Mouse (Mus musculus) urinary bladder, postnatal 36 days (tissue): Measurements from ENCODE around the gene Aldh8a1.

ENCODE experiments used
- DNase-seq, 2 experiments: peaks; one replicate each; pipeline ENCODE4 v3.0.0; 2022; ENCODE audit warnings: low spot score in 2 of 2, mixed read lengths in 1 of 2

Aldh8a1 gene

DNA sequence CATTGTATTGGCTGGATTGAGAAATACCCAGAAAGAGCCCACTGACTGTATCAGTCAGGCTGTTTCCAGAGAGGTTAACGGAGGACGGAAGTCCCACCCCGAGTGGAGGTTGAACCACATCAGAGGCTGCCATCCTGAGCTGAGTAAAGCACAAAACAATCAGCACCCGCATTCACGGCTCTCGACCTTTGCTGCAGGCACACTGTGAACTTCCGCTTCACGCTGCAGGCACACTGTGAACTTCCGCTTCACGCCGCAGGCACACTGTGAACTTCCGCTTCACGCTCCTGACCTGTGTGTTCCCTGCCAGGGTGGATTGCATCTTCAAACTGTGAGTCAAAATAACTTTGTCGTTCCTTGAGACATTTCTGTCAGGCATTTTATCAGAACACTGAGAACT, 42.1 kb downstream of the Aldh8a1 start:
- no peak for DNase-seq

DNA sequence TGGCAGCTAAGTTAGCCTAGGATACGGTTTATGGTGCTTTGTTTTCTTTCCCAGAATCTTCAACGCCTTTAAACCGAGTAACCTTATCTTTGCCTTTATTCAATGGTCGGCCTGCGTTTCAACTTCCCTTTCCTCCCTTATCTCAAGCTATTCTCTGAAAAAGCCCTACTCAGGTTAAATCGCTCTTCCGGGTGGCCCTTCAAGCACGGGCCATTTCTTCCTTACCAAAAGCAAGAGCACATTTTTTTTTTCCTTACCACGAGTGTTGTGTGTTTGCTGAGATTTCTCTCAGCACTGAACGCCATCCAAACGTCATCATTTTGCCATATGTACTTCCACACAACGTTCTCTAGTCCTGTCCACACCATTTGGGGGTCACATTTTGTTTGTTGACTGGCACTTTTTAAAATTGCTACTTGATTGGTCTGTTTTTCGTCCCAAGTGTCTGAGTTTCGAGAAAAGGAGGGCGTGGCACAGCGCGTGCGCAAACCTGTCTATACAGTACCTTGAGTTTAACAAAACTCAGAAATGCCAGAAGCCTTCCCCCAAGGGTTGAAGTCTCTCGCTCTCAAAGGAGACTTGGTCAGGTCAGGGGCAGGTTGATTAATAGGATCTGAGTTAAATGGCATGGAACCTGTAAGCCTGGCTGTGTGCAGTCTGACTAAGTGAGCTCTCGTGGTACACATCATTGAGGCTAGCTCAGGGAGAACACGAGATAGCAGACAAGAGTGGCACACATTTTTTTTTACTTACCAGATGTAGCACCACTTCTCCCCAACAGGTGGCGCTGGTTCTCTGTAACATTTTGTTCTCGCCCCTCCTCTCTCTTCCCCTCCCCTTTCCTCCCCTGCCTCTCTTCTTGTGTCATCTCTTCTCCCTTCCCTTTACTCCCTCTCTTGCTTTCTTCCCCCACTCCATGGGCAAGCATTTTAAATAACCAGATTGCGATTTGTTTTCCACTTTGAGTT, 43.6 kb downstream of the Aldh8a1 start:
- DNase-seq, result peak; percentile 23 to 26

DNA sequence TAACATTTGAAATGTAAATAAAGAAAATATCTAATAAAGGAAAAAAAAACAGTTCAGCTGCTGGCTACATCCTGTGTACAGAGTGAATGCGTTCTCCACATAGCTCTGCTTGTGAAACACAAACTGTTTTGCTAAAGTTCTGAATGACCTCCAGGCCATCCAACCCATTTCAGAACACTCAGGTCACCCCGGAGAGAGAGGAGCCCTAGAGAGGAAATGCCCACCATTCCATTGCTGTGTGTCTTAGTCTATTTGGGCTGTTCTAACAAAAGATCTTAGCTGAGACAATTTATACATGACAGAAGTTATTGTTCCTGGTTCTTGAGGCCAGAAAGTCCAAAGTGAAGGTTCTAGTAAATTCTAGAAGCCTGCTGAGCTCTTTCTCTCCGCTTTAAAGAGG, 49.4 kb downstream of the Aldh8a1 start:
- DNase-seq, result no peak

DNA sequence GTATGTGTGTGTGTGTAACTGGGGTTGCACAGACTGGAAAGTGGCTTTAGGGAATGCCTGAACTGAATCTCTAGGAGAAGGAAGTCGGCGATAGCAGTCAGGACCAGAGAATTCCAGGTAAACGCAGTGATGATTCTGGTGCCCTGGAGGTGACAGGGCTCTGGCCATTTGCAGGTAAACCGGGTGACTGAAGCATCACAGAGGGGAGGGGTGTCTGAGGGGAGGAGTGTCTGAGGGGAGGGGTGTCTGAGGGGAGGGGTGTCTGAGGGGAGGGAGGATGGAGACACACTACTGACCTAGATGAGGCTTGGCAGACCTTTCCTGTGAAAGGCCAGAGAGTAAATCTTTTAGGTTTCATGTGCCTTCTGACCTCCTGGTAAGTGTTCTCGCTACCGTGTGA, 50.9 kb downstream of the Aldh8a1 start:
- DNase-seq, result no peak

DNA sequence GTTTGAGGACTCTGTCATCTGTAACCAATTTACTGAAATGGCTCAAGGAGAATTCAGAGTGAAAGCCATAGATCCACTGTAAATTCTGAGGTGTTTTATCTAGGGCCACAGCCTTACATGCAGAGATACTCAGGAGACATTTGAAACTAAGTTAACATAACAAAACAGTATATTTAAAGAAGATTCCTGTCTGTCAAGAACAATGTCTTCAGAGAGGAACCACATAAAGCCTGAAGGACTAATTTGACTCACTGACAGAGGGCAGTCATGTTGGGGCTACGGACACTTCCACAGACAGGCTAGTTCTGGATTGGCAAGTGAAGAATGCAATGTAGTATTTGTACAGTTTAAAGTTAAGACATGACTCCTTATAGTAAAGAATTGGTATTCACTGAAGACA, 62.2 kb downstream of the Aldh8a1 start:
- DNase-seq, result no peak

DNA sequence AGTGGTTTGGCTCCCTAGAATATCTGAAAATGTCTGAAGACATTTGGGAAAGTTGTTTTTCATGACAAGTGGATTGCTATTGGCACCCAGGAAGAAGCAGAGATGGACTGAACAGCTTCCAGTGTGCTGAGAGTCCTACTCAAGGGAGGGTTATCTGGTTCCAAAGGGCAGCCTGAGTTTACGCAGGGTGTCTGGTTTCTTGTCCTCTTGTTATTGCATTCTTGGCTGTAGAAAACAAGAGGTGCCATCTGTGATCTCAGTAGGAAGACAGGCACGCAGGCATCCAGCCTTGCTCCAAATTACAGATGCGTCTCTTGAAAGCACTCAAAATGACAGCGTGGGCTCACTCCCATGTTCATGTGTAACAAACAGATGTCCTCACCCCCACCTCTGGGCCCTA, 63.9 kb downstream of the Aldh8a1 start:
- DNase-seq, result no peak

DNA sequence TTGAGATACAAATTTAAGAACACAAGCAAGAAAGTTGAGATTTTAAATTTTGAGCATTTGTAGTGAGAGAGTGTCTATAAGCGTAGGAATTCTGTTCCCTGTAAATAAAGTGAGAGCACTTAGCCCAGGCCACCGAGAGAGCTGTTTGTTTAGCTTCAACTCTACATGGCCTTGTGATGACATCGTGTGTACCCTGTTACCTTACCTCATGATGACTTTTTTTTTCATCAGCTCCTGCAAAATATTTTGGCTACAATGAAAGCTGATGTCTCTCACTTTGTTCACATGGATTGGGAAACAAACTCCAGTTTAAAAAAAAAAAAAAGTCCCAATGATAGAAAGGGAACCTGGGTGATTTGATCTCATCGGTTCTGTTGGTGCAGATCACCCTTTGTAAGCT, 64.6 kb downstream of the Aldh8a1 start:
- no peak for DNase-seq

DNA sequence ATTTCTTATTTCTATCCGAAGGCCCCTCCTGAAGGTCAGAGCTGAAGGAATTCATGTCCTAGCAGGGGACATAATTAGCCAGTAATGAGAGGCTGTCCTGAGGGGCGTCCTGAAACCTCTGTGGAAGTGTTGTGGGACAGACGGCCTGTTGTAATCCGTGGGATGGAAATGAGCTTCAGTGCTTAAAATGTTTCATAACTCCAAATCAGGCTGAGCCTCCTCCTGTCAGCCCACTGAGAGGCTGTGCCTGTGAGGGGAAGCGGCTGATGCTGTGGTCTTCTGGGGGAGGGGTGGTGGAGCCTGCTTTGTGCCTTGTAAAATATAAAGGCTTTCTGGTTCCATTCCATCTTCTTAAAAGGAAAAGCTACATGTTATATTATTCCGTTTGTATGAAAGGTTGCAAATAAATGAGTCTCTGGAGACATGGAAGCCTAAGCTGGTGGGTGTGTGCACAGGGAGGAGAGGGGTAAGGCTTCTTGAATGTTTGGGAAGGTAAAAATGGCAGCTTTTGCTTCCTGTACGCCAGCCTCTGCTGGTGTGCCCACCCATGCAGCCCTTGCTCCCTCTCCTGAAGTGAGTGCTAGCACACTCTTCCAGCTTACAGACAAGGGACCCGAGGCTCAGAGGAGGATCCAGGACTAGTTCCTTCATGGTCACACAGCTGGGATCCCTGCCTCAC, 66.7 kb downstream of the Aldh8a1 start:
- no peak for DNase-seq

DNA sequence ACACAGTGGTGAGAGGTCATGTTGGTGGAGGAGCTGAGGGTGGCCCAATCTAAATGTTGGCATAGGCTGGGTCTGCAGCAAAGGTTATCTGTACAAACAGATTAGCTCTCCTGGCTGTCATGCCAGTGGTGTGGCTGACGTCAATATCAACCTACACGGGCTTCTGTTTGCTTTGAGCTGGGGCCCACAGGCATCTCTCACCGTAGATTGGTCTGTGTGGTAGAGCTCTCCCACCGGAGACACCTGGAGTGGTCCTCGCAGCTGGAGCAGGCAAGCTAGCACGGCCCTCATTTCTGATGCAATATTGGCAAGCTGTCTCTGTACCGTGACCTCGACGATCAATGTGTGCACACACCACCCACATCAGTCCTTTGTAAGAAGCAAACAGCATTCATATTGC, 67.3 kb downstream of the Aldh8a1 start:
- DNase-seq, result no peak
